Comparison of ENCODE assay signal across 8 mouse cellular contexts in the genomic region with DNA sequence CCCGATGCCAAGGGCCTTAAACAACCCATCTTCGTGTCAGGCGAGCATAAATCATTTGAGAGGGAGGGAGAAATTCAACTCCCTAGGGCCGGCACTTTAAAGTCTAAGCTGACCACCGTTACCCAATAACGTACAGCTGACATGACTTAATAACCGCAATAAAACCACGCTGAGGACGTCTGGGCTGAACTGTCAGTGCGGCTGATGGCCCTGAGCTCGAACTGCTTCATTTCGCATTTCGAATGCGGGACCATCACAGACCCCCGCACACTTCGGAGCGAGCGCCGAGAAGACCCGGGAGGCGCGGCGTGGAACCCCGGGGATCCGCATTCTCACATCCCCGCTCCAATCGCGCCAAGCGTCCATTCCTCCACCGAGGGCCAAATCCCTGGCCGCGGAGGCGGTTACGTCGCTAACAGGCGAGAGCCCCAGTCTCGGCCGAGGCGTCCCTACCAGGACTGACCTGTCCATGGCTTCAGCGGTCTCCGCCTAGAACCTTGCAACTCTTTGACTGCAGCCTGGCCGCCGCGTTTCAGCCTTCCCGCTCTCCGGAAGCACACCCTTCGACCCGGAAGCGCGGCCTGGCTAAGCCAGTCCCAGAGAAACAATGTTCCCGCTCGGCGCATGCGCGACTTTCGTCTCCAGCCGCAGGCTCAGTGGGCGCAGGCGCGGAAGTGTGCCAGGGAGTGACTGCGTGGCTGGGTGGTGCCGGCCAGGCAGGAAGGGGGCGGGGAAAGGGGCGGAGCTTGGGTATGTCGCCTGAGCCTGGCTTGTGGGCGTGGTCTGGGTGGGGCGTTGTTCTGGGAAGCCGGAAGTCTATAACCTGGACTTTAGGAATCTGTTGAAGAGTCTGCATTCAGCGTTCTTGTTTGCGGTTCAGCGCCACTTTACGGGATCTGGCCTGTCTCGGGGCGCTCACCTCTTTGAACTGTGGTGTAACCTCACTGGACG. TPM values are rescaled to one million over a fixed set of nuclear protein-coding genes. Genes with fewer than 3 reads are reported as not detected.
DNase-seq lines count a peak whose midpoint lies in the region; ATAC-seq and TF ChIP-seq lines count a peak whose summit lies in the region.

A gene (minus strand): TSS at position 565 of the 951 bp plus-strand sequence.

- H3K9me3 ChIP-seq in embryonic facial prominence, embryonic 15.5 days (replicated peaks) = no peaks in the 10 kb centered on the region
- no peaks in the 10 kb centered on the region for H3K9me3 ChIP-seq in limb, embryonic 14.5 days (ENCODE audit: control insufficient read depth, low read length)
- H3K9me3 ChIP-seq in midbrain, postnatal 0 days (ENCODE audit: low read length) = no peaks in the 10 kb centered on the region

- H3K9ac ChIP-seq in embryonic facial prominence, embryonic 15.5 days = peak within 1 kb of the TSS; percentile 76
- peak within 1 kb of the TSS; percentile 78 for H3K9ac ChIP-seq in limb, embryonic 14.5 days (ENCODE audit: low read depth, low read length, severe bottlenecking)
- H3K9ac ChIP-seq in midbrain, postnatal 0 days (replicated peaks; ENCODE audit: low read length, poor library complexity, severe bottlenecking) = peak within 1 kb of the TSS; percentile 76

- H3K4me3 ChIP-seq in bone marrow, adult 2 months (replicated peaks; ENCODE audit: control insufficient read depth, low read depth, low read length) = peak within 1 kb of the TSS; percentile 92
- peak within 1 kb of the TSS; percentile 97 for H3K4me3 ChIP-seq in embryonic facial prominence, embryonic 15.5 days (replicated peaks)
- H3K4me3 ChIP-seq in limb, embryonic 14.5 days (replicated peaks; ENCODE audit: low read length) = peak within 1 kb of the TSS; percentile 87
- H3K4me3 ChIP-seq in midbrain, postnatal 0 days (ENCODE audit: low read depth, low read length) = peak within 1 kb of the TSS; percentile 90

- TF ChIP-seq CTCF in bone marrow, adult 2 months (IDR thresholded peaks at IDR 0.05; ENCODE audit: control insufficient read depth, insufficient read depth, low read length) = no peak
- TF ChIP-seq CTCF in midbrain, postnatal 0 days (IDR thresholded peaks at IDR 0.05) = no peak; the same call in 1 of the 2 replicates

- H3K36me3 ChIP-seq in embryonic facial prominence, embryonic 15.5 days = peaks cover 9% of the 10 kb centered on the region; the same call in 1 of the 2 replicates
- H3K36me3 ChIP-seq in limb, embryonic 14.5 days (ENCODE audit: control insufficient read depth, insufficient read depth, low read length) = peaks cover 6% of the 10 kb centered on the region
- H3K36me3 ChIP-seq in midbrain, postnatal 0 days (ENCODE audit: insufficient read depth, low read length) = no peaks in the 10 kb centered on the region

- TF ChIP-seq POLR2A in bone marrow, adult 2 months (IDR thresholded peaks at IDR 0.05; ENCODE audit: borderline replicate concordance, control insufficient read depth, low read depth, low read length) = peak; percentile 86; the same call in 1 of the 2 replicates
- TF ChIP-seq POLR2A in limb, embryonic 14.5 days (IDR thresholded peaks at IDR 0.05; ENCODE audit: borderline replicate concordance, extremely low read depth, insufficient read depth, insufficient read length) = peak; percentile 67; the same call in 1 of the 2 replicates

- H3K27ac ChIP-seq in bone marrow, adult 2 months (ENCODE audit: control insufficient read depth, insufficient read depth, low read depth, low read length, poor library complexity) = peak within 1 kb of the TSS; percentile 69
- peak within 1 kb of the TSS; percentile 89 for H3K27ac ChIP-seq in embryonic facial prominence, embryonic 15.5 days (replicated peaks)
- peak within 1 kb of the TSS; percentile 74 for H3K27ac ChIP-seq in limb, embryonic 14.5 days (replicated peaks; ENCODE audit: low read depth, low read length)
- H3K27ac ChIP-seq in midbrain, postnatal 0 days (ENCODE audit: low read depth, low read length) = 0 out of 2 replicates have a peak within 1 kb of the TSS, but pooled peaks have one; percentile 51

- peak within 1 kb of the TSS; percentile 69 for H3K4me2 ChIP-seq in embryonic facial prominence, embryonic 15.5 days (replicated peaks)
- peak within 1 kb of the TSS; percentile 78 for H3K4me2 ChIP-seq in limb, embryonic 14.5 days (replicated peaks; ENCODE audit: low read depth, low read length, severe bottlenecking)
- peak within 1 kb of the TSS; percentile 60 for H3K4me2 ChIP-seq in midbrain, postnatal 0 days (ENCODE audit: low read depth, low read length, poor library complexity, severe bottlenecking)

- under 1% methylated on average over 75 of the region's 75 CpGs for WGBS in bone marrow, adult 2 months
- under 1% methylated on average over 75 of the region's 75 CpGs for WGBS in embryonic facial prominence, embryonic 15.5 days
- WGBS in limb, embryonic 14.5 days = under 1% methylated on average over 75 of the region's 75 CpGs
- under 1% methylated on average over 75 of the region's 75 CpGs for WGBS in midbrain, postnatal 0 days

- H3K4me1 ChIP-seq in bone marrow, adult 2 months (ENCODE audit: control insufficient read depth, insufficient read depth, low read length) = peaks cover 1% of the 10 kb centered on the region; the same call in 1 of the 2 replicates
- H3K4me1 ChIP-seq in embryonic facial prominence, embryonic 15.5 days = peaks cover 20% of the 10 kb centered on the region
- H3K4me1 ChIP-seq in limb, embryonic 14.5 days (ENCODE audit: control insufficient read depth, insufficient read depth, low read length) = peaks cover 8% of the 10 kb centered on the region; the same call in 1 of the 2 replicates
- no peaks in the 10 kb centered on the region for H3K4me1 ChIP-seq in midbrain, postnatal 0 days (ENCODE audit: insufficient read depth, low read length)

- DNase-seq in 416B (ENCODE audit: low read depth) = peak; percentile 99
- peak; percentile 100 for DNase-seq in heart, adult 8-10 months (ENCODE audit: low spot score)
- DNase-seq in kidney, adult 9 months = peak; percentile 100
- peak; percentile 99 for DNase-seq in limb, embryonic 14.5 days (ENCODE audit: low spot score)
- DNase-seq in midbrain, postnatal 0 days (ENCODE audit: low spot score) = peak; percentile 99
- peak; percentile 100 for DNase-seq in spleen, postnatal 14 days (ENCODE audit: low spot score in 2 of 2)

- ATAC-seq in embryonic facial prominence, embryonic 15.5 days (ENCODE audit: insufficient number of reproducible peaks, low FRiP score, low TSS enrichment, low read depth) = peak; percentile 98
- peak; percentile 99 for ATAC-seq in limb, embryonic 14.5 days (ENCODE audit: low FRiP score, low read depth)
- peak; percentile 98 for ATAC-seq in midbrain, postnatal 0 days (ENCODE audit: low FRiP score)

- no peaks in the 10 kb centered on the region for H3K27me3 ChIP-seq in embryonic facial prominence, embryonic 15.5 days
- no peaks in the 10 kb centered on the region for H3K27me3 ChIP-seq in limb, embryonic 14.5 days (ENCODE audit: control insufficient read depth, insufficient read depth, low read length)
- H3K27me3 ChIP-seq in midbrain, postnatal 0 days (ENCODE audit: insufficient read depth, low read length) = no peaks in the 10 kb centered on the region

RNA-seq across cellular contexts. Expression of the gene that starts here (rescaled TPM):
- 22.8 and 31.1 TPM in 2 replicates for polyA plus RNA-seq in bone marrow, adult 2 months (2011; ENCODE audit: insufficient read depth, insufficient read length, low replicate concordance, missing spikeins)
- polyA plus RNA-seq in embryonic facial prominence, embryonic 15.5 days (2015; fragmentation: Nextera tagmentation; extraction: Ambion mirVana) = 50.7 and 50.8 TPM in 2 replicates
- 1 to 10 TPM; 7.0 to 8.4 (median 7.8) TPM for total RNA-seq in heart, adult 8-10 months (2022)
- polyA plus RNA-seq in limb, embryonic 14.5 days (2012; rRNA removed) = 41.8 and 53.4 TPM in 2 replicates
- polyA plus RNA-seq in limb, embryonic 14.5 days (2014; fragmentation: Nextera tagmentation; extraction: Ambion mirVana) = 61.2 and 64.6 TPM in 2 replicates
- 14.0 and 26.9 TPM in 2 replicates for total RNA-seq in midbrain, postnatal 0 days (2014; rRNA removed)
- polyA plus RNA-seq in midbrain, postnatal 0 days (2015; fragmentation: Nextera tagmentation; extraction: Ambion mirVana) = 16.7 and 17.5 TPM in 2 replicates

Comparison
In these comparisons a context has a peak if more than half of its experiments do, and no peak if none do; other contexts are left out.
1. Peak in every context shown above with its lines: DNase-seq, ATAC-seq, H3K4me3 ChIP-seq and H3K27ac ChIP-seq.